Mouse (Mus musculus): Measurements from ENCODE around the gene Cyp2d10.

The Cyp2d10 gene

DNA sequence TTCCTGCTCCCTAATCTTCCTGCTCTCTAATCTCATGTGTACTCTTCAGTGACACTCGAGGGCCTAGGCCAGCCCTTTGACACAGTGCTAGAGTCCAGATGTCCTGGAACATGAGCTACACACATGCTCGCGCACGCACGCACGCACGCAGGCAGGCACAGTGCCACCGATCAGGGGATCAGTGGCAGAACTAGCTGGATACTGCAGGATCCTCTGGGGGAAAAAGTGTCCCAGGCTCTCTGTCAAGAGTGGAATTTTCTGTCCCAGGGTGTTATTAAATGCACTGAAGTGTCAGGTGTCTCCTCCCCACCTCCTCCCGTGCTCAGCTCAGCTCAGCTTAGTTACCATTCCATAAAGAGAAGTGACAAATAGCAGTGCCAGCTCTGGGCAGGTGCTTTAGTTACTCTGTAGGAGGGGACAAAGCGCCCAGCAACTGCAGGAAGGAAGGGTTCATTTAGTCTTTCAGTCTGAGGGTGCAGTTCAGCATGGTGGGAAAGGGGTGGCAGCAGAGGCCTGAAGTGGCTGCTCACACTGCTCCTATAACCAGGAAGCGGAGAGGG is 45.5 kb downstream of the Cyp2d10 start:
- DNase-seq (ENCODE audit: low read depth, low spot score) = no peak

DNA sequence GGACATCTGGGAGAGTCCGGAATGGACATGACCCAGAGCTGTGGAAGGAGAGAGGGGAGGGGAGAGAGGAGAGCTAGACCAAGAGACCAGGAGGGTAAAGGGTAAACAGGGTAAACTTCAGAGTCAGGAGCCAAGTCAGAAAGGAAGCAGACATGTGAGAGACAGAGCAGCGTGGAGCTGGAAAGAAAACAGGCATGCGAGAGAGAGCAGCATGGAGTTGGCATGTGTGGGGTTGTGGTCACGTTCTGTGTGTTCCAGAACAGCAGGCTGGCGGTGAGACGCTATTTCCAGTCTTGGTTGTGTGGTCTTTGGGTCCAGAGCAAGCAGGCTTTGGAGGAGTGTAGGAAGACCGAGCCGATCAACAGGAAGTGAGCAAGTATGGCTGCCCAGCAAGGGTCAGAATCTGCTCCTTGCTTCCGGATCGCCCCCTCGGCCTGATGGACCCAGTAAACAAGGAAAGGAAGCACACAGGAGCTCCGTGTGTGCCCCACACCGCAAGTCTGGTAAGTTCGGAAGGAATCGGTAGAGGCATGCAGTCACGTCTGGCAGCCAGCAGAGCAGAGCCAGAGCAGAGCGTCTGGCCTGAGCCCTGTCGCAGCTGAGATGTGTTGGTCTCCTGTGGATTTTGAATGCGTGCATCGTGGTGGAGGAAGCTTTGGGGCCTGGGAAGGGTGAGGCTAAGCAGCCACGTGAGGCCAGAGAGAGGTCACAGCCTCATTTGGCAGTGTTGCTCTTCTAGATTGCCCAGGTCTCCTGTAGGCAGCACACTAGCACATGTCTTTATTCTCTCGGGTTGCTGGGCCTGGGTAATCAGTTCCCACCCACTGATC is 48.3 kb downstream of the Cyp2d10 start:
- no peak for DNase-seq (ENCODE audit: low read depth, low spot score)

DNA sequence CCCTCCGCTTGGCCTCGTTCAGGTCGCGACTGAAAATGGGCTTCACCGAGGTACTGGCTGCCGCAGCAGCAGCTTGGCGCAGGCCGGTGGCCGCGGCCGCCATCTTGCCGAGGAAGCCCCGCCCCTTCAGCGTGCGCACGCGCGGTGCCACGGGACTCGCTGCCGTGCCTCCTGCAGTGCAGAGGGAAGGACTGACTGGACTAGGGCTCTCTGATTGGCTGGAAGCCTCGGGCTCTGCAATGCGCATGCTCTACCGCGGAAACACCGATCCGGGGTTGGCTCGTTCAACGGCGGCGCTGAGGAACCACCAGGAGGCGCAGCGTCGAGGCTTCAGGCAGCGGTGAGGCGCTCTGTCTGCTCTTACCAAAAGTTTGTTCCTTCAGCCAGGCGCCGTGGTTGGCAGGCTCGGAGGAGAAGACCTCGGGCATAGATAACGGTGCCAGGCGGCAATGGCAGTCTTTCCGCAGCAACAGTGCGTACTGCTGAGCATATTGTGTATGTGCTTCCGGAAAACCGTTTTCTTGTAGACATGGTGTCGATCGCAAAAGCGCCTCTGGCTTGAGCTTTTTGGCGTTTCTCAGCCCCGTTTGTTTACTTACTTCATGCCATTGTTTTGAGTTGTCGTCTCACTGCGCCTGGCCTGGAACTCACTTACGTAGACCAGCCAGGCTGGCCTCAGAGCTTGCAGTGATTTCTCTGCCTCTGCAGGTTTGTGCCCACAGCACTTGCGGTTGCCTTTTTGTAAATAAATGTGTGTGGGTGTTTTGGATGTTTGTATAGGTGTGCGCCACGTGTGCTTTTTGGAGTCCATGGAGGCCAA is 52.7 kb downstream of the Cyp2d10 start, which contains the start of gene Ndufa6:
Gene Ndufa6 (minus strand): TSS at position 197 of the 820 bp plus-strand sequence.
- DNase-seq (ENCODE audit: low read depth, low spot score) = peak; percentile 96

DNA sequence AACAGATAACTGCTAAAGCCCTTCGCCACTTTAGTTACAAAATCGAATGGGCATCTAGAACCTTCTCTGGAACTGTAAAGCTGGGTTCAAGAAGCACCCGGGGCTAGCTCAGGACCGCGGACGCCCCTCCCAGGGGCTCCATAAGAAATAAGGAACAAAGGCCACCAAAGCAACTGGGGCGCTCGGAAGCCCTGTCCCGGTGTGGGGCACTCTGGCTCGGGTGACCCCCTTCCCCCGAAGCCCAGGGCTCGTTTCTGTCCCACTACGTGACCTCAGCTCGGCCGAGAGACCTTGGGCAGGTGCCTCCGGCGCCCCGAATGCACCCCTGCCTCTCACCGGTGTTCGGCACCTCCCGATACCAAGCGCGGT is 53.3 kb downstream of the Cyp2d10 start:
- DNase-seq (ENCODE audit: low read depth, low spot score) = no peak

DNA sequence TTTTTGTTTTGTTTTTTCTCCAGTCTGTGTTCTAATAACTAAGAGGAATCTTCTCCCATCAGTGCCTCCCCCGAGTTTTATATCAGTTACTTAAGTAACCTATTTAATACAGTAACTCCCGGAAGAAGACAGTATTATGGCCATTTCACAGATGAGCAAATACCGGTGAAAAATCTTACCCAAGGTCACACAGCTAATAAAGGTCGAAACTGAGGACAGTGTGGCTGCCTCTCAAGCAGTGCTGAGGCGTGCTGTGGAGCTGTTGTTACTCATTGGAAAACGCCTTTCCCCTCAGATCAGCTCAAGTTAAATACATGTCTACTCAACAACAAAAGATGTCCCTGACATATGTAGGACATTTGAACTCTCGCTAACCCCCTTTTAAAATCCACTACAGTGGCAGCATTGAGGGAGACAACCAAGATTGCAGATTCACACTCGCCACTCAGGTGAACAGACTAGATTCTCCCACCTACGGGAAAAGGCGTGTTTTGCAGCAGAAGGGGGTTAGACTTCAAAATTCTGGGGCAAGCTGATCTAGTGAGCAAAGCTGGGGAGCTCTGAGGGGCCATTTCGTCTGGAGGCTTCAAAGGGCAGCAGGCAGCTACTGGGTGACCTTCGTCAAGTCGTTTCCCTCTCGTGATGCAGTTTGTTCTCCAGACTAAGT is 53.8 kb downstream of the Cyp2d10 start:
- no peak for DNase-seq (ENCODE audit: low read depth, low spot score)
